Mouse (Mus musculus) erythroblast, embryonic 14.5 days (primary cell): ENCODE results near the gene Cep68.

ENCODE experiments used
- GATA1 ChIP-seq: IDR thresholded peaks from 2 replicates; pipeline ENCODE4 v1.6.1; 2012; ENCODE audit warnings: low read length, inconsistent platforms, mixed read lengths
- TAL1 ChIP-seq: IDR thresholded peaks from 3 replicates; pipeline ENCODE4 v1.6.1; 2012; ENCODE audit warnings: low read length, inconsistent platforms, mixed read lengths

- TF ChIP-seq TAL1 (no peak), GATA1 (no peak)
Measured at GRCm38 (mm10) chr11:20231128-20231878, 17.9 kb downstream of the Cep68 start.
